Mouse (Mus musculus): ENCODE data around the gene Tep1. TPM values are rescaled to one million over a fixed set of nuclear protein-coding genes. Genes with fewer than 3 reads are reported as not detected.
"Not testable (repeated sequence)": the region's sequence is repeated elsewhere in the genome, so short reads cannot be mapped to it uniquely, and the experiment has no call there.

Gene Tep1
- total RNA-seq (2014; rRNA removed), result 2.4 and 2.5 TPM in 2 replicates
- 1.1 and 1.2 TPM in 2 replicates for polyA plus RNA-seq (2015; fragmentation: Nextera tagmentation; extraction: Ambion mirVana)

DNA sequence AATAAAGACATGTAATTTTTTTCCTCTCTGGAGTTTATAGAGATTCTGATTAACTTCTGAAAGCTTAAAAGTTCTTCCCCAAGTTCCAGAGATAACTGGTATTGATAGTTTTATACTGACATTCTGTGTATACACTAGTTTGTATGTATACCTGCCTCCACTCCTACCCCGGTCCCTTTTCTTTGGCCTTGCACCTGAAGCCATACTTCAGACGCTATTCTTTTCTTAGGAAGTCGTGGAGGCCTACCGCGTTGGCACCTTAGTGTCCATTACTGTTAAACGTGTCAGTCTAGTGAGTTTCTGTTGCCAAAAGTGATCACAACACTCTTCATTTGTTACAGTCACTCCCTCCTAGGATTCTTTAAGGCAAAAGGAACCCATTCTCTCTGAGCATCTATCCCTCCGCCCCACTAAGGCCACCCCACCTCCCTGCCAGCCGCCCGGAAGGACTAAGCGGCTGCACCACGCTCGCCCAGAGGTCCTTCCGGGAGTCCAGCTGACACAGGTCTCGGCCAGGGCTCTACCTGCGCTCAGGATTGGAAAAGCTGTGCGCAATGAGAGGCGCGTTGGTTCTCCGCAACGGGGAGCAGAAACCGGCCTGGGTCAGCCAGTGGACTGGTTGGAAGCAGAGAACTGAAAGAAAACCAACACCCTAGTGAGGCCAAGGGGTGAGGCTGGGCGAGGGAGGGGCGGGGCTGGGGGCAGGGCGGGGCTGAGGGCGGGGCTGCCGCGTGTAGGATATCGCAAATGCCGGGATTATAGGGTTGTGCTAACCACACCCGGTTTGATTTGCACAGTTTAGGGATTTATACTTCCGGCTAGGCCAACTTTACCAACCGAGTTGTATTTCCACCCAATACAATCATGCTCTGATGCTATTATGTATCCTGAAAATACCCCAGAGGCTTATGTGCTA lies at the start of gene Tep1:
TSS of gene Tep1 (minus strand) at position 672 of the 916 bp plus-strand sequence.
- Histone ChIP-seq H3K4me1 (ENCODE audit: insufficient read depth) (0 out of 2 replicates have a peak, but pooled peaks cover 5% of the 10 kb centered on the region), H3K27me3 (ENCODE audit: insufficient read depth, low read length) (no peaks in the 10 kb centered on the region), H3K4me3 (ENCODE audit: low read depth, low read length) (peak within 1 kb of the TSS; percentile 37), H3K9ac (peak within 1 kb of the TSS; percentile 43), H3K4me2 (ENCODE audit: low read depth) (peak within 1 kb of the TSS; percentile 71), H3K9me3 (ENCODE audit: low read length) (no peaks in the 10 kb centered on the region), H3K27ac (ENCODE audit: low read depth, low read length) (no peak within 1 kb of the TSS), H3K36me3 (ENCODE audit: insufficient read depth) (no peaks in the 10 kb centered on the region)
- 7% methylated on average over 32 of the region's 32 CpGs for WGBS
- no peak for TF ChIP-seq CTCF (IDR thresholded peaks at IDR 0.05; ENCODE audit: low read depth)
- DNase-seq (peak; percentile 59), ATAC-seq (peak; percentile 95)

DNA sequence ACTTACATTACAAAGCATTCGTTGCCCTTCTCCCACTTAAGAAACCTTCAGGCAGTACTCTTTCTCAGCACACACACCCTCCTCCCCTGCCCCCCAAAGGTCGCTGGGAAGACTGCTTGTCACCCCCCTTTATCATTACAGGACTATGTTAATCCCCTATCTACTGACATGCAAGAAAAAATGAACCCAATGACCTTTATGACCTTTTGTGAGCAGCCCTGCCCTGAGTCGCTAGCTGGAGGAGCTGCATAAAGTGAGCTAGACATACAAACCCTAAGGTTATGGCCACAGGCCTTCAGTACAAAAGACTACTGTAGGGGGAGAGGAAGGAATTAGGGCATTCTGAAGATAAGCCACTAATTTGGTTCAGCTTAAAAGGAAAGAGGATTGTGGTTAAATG lies 41.0 kb upstream of the Tep1 start:
- peaks cover 34% of the 10 kb centered on the region for H3K36me3 ChIP-seq (ENCODE audit: insufficient read depth)
- ATAC-seq, result no peak

DNA sequence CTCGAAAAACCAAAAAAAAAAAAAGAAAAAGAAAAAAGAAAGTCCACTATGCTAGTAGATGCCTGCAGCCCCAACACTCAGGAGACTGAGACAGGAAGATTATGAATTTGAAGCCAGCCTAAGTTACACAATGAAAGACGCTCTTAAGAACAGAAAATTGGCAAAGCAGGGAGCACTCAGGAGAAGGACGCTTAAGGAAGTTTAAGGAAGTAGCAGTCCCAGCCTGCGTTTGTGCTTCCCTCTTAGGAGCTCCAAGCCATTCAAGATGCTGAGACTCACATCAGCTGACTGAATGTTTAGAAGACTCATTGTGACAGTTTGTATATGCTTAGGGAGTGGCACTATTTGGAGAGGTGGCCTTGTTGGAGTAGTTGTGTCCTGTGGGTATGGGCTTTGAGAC lies 37.8 kb upstream of the Tep1 start:
- no peak for TF ChIP-seq CTCF (IDR thresholded peaks at IDR 0.05; ENCODE audit: low read depth)
- Histone ChIP-seq H3K9ac (no peak overlapping the region), H3K9me3 (ENCODE audit: low read length) (no peaks in the 10 kb centered on the region), H3K4me3 (ENCODE audit: low read depth, low read length) (no peak overlapping the region), H3K4me1 (ENCODE audit: insufficient read depth) (no peaks in the 10 kb centered on the region), H3K4me2 (ENCODE audit: low read depth) (no peak overlapping the region), H3K36me3 (ENCODE audit: insufficient read depth) (peaks cover 8% of the 10 kb centered on the region; the same call in 1 of the 2 replicates), H3K27me3 (ENCODE audit: insufficient read depth, low read length) (no peaks in the 10 kb centered on the region), H3K27ac (ENCODE audit: low read depth, low read length) (no peak overlapping the region)
- no peak for DNase-seq
- 83% methylated on average over 4 of the region's 4 CpGs for WGBS
- ATAC-seq, result no peak

More for the DNA sequence above, 41.0 kb upstream of the Tep1 start:
- Histone ChIP-seq H3K4me2 (ENCODE audit: low read depth) (no peak overlapping the region), H3K4me1 (ENCODE audit: insufficient read depth) (no peaks in the 10 kb centered on the region), H3K27ac (ENCODE audit: low read depth, low read length) (no peak overlapping the region), H3K4me3 (ENCODE audit: low read depth, low read length) (no peak overlapping the region), H3K9me3 (ENCODE audit: low read length) (no peaks in the 10 kb centered on the region), H3K27me3 (ENCODE audit: insufficient read depth, low read length) (no peaks in the 10 kb centered on the region), H3K9ac (no peak overlapping the region)
- DNase-seq, result no peak
- 54% methylated on average over 3 of the region's 3 CpGs for WGBS
- TF ChIP-seq CTCF (IDR thresholded peaks at IDR 0.05; ENCODE audit: low read depth), result no peak

- not testable (repeated sequence) for H3K4me2 ChIP-seq (ENCODE audit: low read depth); H3K27me3 ChIP-seq (ENCODE audit: insufficient read depth, low read length); H3K9me3 ChIP-seq (ENCODE audit: low read length); H3K4me3 ChIP-seq (ENCODE audit: low read depth, low read length); H3K27ac ChIP-seq (ENCODE audit: low read depth, low read length); DNase-seq; H3K4me1 ChIP-seq (ENCODE audit: insufficient read depth); H3K9ac ChIP-seq; H3K36me3 ChIP-seq (ENCODE audit: insufficient read depth); ATAC-seq
These were observed 35.0 kb upstream of the Tep1 start for GRCm38 (mm10) chr14:50905327-50905726.

- Histone ChIP-seq H3K4me3 (ENCODE audit: low read depth, low read length) (no peak overlapping the region), H3K36me3 (ENCODE audit: insufficient read depth) (no peaks in the 10 kb centered on the region), H3K9me3 (ENCODE audit: low read length) (no peaks in the 10 kb centered on the region), H3K27me3 (ENCODE audit: insufficient read depth, low read length) (no peaks in the 10 kb centered on the region), H3K9ac (no peak overlapping the region), H3K4me2 (ENCODE audit: low read depth) (no peak overlapping the region), H3K4me1 (ENCODE audit: insufficient read depth) (no peaks in the 10 kb centered on the region), H3K27ac (ENCODE audit: low read depth, low read length) (no peak overlapping the region)
- DNase-seq, result no peak
- WGBS, result 86% methylated on average over 4 of the region's 4 CpGs
- no peak for TF ChIP-seq CTCF (IDR thresholded peaks at IDR 0.05; ENCODE audit: low read depth)
- ATAC-seq, result no peak
These were observed 34.4 kb upstream of the Tep1 start for GRCm38 (mm10) chr14:50904828-50905129.

- H3K4me2 ChIP-seq (ENCODE audit: low read depth), result peak overlapping the region; percentile 55
- no peaks in the 10 kb centered on the region for H3K27me3 ChIP-seq (ENCODE audit: insufficient read depth, low read length)
- no peak overlapping the region for H3K27ac ChIP-seq (ENCODE audit: low read depth, low read length)
- H3K4me1 ChIP-seq (ENCODE audit: insufficient read depth), result no peaks in the 10 kb centered on the region
- H3K9ac ChIP-seq, result peak overlapping the region; percentile 26
- no peaks in the 10 kb centered on the region for H3K9me3 ChIP-seq (ENCODE audit: low read length)
- DNase-seq, result peak; percentile 68
- no peaks in the 10 kb centered on the region for H3K36me3 ChIP-seq (ENCODE audit: insufficient read depth)
- peak; percentile 57 for TF ChIP-seq CTCF (IDR thresholded peaks at IDR 0.05; ENCODE audit: low read depth)
- peak overlapping the region; percentile 32 for H3K4me3 ChIP-seq (ENCODE audit: low read depth, low read length)
- 4% methylated on average over 26 of the region's 26 CpGs for WGBS
- peak; percentile 88 for ATAC-seq
These were observed 33.8 kb upstream of the Tep1 start for GRCm38 (mm10) chr14:50903973-50904827.

GRCm38 (mm10) chr14:50897992-50898391 lies 27.6 kb upstream of the Tep1 start:
- ATAC-seq; H3K27ac ChIP-seq (ENCODE audit: low read depth, low read length); H3K4me1 ChIP-seq (ENCODE audit: insufficient read depth); H3K27me3 ChIP-seq (ENCODE audit: insufficient read depth, low read length); H3K9ac ChIP-seq; H3K9me3 ChIP-seq (ENCODE audit: low read length); H3K4me2 ChIP-seq (ENCODE audit: low read depth); H3K4me3 ChIP-seq (ENCODE audit: low read depth, low read length); H3K36me3 ChIP-seq (ENCODE audit: insufficient read depth); DNase-seq: not testable (repeated sequence)
- WGBS, result 93% methylated on average over 2 of the region's 2 CpGs
